ENCODE assay signal across 9 mouse cellular contexts in the genomic region with DNA sequence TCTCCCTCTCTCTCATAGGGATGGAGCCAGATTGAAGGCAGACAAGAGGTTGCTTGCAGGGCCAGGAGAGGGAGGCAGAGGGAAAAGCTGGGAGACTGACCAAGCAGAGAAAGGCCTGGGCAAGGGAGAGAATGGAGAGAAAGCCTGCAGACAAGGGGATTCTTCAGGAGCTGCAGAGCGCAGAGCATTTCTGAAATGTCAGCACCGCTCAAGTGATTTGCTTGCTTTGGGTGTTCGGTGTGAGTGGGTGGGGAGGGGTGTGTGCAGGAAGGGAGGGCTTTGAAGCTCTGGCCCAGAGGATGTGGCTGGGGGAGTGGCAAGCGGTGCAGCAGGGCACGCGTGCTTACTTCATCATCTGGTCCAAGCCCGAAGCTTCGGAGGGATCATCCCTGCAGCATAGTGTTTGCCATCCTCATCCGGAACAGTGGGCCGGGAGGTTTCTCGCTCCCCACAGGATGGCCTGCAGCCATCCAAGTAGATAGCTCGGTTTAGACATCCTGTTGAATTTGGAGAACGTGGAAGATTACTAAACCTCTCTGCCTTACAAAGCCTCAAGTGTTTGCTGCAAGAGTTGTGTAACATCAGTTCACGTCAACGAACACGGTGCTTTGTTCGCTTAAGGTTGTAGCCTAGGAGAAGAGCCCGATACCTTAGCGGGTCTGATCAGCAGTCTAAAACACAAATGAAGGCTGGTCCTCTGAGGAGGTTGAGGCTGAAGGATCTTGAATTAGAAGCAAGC. TPM values are rescaled to one million over a fixed set of nuclear protein-coding genes. Genes with fewer than 3 reads are reported as not detected.
A peak's percentile ranks its signal among the peaks of the same experiment; 100 is the strongest.
DNase-seq lines count a peak whose midpoint lies in the region; ATAC-seq and TF ChIP-seq lines count a peak whose summit lies in the region.
"Had no signal": no experiment of that assay in that cellular context is flagged by ENCODE, and none has a peak within 500 bp of the region (broad histone marks: within the 10 kb centered on the region; RNA-seq: fewer than 3 reads in every experiment).

No protein-coding gene starts in this region.

- no peak overlapping the region for H3K4me3 ChIP-seq in kidney, embryonic 16.5 days (ENCODE audit: low read length)
- peak overlapping the region; percentile 46 for H3K4me3 ChIP-seq in bone marrow, adult 2 months (replicated peaks; ENCODE audit: control insufficient read depth, low read depth, low read length)
- H3K4me3 ChIP-seq in macrophage (ENCODE audit: inconsistent target): no peak overlapping the region
- H3K4me3 ChIP-seq: limb, embryonic 12.5 days had no signal

- intact Hi-C loops in left cerebral cortex, postnatal 14 days (cut with DNase I): loop anchor here (5.0 to 10.0 kb wide), 4 partner anchors 39 to 181 kb away; no protein-coding TSS in a partner anchor

- no peaks in the 10 kb centered on the region for H3K36me3 ChIP-seq in kidney, embryonic 16.5 days (ENCODE audit: insufficient read depth, low read length)
- no peaks in the 10 kb centered on the region for H3K36me3 ChIP-seq in macrophage (ENCODE audit: inconsistent target)
- H3K36me3 ChIP-seq: limb, embryonic 12.5 days had no signal

- no peaks in the 10 kb centered on the region for H3K9me3 ChIP-seq in kidney, embryonic 16.5 days (ENCODE audit: low read length)
- H3K9me3 ChIP-seq: limb, embryonic 12.5 days had no signal

- no peak overlapping the region for H3K27ac ChIP-seq in kidney, embryonic 16.5 days (ENCODE audit: low read length)
- peak overlapping the region; percentile 73 for H3K27ac ChIP-seq in bone marrow, adult 2 months (ENCODE audit: control insufficient read depth, insufficient read depth, low read depth, low read length, poor library complexity)
- peak overlapping the region; percentile 79 for H3K27ac ChIP-seq in macrophage
- H3K27ac ChIP-seq: limb, embryonic 12.5 days had no signal

- TF ChIP-seq POLR2A in bone marrow, adult 2 months (IDR thresholded peaks at IDR 0.05; ENCODE audit: borderline replicate concordance, control insufficient read depth, low read depth, low read length): peak; percentile 26; the same call in 1 of the 2 replicates

- DNase-seq in kidney, adult 18-20 months: no peak
- DNase-seq in heart, postnatal 4 days: peak; percentile 41
- no peak for DNase-seq in urinary bladder, postnatal 10 days (ENCODE audit: low spot score)
- DNase-seq in right cerebral cortex, adult 2 months (ENCODE audit: low spot score in 2 of 2): no peak
- no peak for DNase-seq in left cerebral cortex, postnatal 14 days (ENCODE audit: low spot score in 2 of 2)

- H3K9ac ChIP-seq in kidney, embryonic 16.5 days (replicated peaks; ENCODE audit: low read length): no peak overlapping the region
- H3K9ac ChIP-seq: limb, embryonic 12.5 days had no signal

- no peaks in the 10 kb centered on the region for H3K27me3 ChIP-seq in kidney, embryonic 16.5 days (ENCODE audit: insufficient read depth, low read length)

- H3K4me1 ChIP-seq in kidney, embryonic 16.5 days (ENCODE audit: insufficient read depth, low read length): peaks cover 14% of the 10 kb centered on the region
- peaks cover 5% of the 10 kb centered on the region; the same call in 1 of the 2 replicates for H3K4me1 ChIP-seq in bone marrow, adult 2 months (ENCODE audit: control insufficient read depth, insufficient read depth, low read length)
- H3K4me1 ChIP-seq: limb, embryonic 12.5 days had no signal

- ATAC-seq in kidney, embryonic 16.5 days (ENCODE audit: low FRiP score, low TSS enrichment): peak; percentile 14; the same call in 1 of the 2 replicates

- WGBS in kidney, embryonic 16.5 days: 61% methylated on average over 19 of the region's 19 CpGs
- WGBS in bone marrow, adult 2 months: 8% methylated on average over 19 of the region's 19 CpGs
- WGBS in macrophage (ENCODE audit: missing documents): 14% methylated on average over 18 of the region's 19 CpGs

- peaks cover 64% of the 10 kb centered on the region for H3K79me2 ChIP-seq in macrophage (ENCODE audit: inconsistent target)

- TF ChIP-seq CTCF in bone marrow, adult 2 months (IDR thresholded peaks at IDR 0.05; ENCODE audit: control insufficient read depth, insufficient read depth, low read length): no peak

- H3K4me2 ChIP-seq in kidney, embryonic 16.5 days (replicated peaks; ENCODE audit: low read depth, low read length): peak overlapping the region; percentile 12; the same call in 1 of the 2 replicates
- H3K4me2 ChIP-seq: limb, embryonic 12.5 days had no signal

RNA-seq across cellular contexts. Expression of gene Elmo1, which starts 3.1 kb away (rescaled TPM):
- 16.5 and 16.8 TPM in 2 replicates for polyA plus RNA-seq in kidney, embryonic 16.5 days (2015; fragmentation: Nextera tagmentation; extraction: Ambion mirVana)
- polyA plus RNA-seq in bone marrow, adult 2 months (2011; ENCODE audit: insufficient read depth, insufficient read length, low replicate concordance, missing spikeins): 7.1 and 13.2 TPM in 2 replicates
- 10 to 100 TPM; 21.1 to 22.4 TPM for total RNA-seq in heart, postnatal 4 days (2021)
- 100 to 1,000 TPM; 288 to 518 (median 336) TPM for total RNA-seq in macrophage (2018; cell fraction: chromatin; rRNA removed)
- 10 to 100 TPM; 26.3 to 39.5 (median 30.3) TPM for total RNA-seq in macrophage (2018; cell fraction: cytosol; rRNA removed)
- 100 to 1,000 TPM in 22 of 26 experiments, 10 to 100 TPM in 4; 95.7 to 372 (median 152) TPM for total RNA-seq in macrophage (2018; cell fraction: nucleus; rRNA removed)
- polyA plus RNA-seq in macrophage (2018): 20.9 to 48.4 TPM (median 31.3 TPM) in 3 replicates
- total RNA-seq in left cerebral cortex, postnatal 14 days (2021): 10 to 100 TPM; 48.1 to 52.2 TPM
